Mouse (Mus musculus): ENCODE measurements around the gene Treml1.
"Not testable (repeated sequence)": the region's sequence is repeated elsewhere in the genome, so short reads cannot be mapped to it uniquely, and the experiment has no call there.

The Treml1 gene

DNA sequence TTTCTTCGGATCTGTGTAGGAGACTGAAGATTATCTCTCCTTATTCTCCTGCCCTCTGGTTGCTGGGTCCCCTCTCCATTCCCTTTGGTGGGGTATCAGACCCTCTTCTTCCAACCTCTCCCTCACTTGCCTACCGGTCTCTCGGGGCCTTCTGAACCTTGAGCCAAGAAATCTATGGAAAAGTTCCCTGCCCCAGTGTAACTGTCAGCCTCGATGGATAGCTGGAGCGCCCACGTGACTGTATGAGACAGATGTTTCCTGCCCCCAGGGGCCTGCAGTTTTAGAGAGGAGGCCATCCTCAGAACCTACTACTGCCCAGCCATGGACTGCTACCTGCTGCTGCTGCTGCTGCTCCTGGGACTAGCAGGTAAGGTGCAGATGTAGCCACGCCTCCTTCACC is at the start of gene Treml1:
TSS of gene Treml1 (plus strand) at position 301 of the 400 bp plus-strand sequence.
- DNase-seq (ENCODE audit: low read depth): no peak

DNA sequence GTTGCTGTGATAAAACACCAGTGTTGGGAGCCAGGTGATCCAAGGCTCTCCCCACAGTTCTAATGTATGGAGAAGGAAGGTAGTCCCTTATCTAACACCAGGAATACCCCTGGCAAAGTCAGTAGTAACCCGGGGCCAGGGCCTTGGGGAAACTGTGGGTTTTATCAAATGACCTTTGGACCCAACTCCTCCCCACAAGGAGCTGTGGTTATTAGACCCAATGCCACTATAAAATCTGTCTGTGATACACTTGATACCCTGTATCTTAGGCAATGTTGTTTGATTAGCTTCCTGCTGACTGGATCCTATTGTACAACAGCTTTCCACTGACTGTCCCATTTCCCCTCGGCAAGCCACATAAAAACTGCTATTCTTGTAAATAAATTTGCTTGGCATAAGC is 47.6 kb upstream of the Treml1 start:
- DNase-seq (ENCODE audit: low read depth): no peak

DNA sequence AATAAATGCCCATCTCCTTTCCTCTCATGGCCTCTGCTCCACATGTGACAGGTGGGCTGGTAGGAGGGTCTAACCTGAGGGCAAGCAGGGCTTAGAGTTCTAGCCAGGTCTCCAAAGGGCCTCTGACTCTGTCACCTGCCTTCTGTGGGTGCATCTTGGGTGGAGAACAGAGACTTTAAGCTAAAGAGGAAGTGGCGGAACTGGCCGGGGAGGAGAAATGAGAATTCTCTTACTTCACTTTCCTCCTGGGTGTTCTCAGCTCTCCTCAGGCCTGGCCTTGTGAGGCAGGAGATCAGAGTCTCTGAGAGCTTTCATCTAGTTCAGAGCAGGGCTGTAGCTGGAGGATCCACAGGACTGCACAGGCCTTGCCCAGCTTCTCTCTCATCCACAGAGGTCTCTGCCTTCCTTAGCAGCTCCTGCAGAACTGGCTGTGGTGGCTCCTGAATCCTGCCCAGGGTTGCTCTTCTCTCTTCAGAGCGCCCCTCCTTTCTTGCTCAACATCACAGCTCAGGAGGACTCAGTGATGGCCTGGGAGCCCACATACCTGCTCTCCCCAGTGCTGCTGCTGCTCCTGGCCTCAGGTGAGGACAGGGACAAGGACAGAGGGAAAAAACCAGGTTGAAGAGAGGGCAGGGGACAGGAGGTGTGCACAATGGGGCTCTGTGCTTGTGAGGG is 43.7 kb upstream of the Treml1 start, which contains the start of gene B430306N03Rik:
TSS of gene B430306N03Rik (plus strand) at position 237 of the 675 bp plus-strand sequence.
- DNase-seq (ENCODE audit: low read depth): not testable (repeated sequence)

GRCm38 (mm10) chr17:48318686-48319085 is 41.0 kb upstream of the Treml1 start:
- no peak for DNase-seq (ENCODE audit: low read depth)

- DNase-seq (ENCODE audit: low read depth): no peak
These were observed 38.4 kb upstream of the Treml1 start for GRCm38 (mm10) chr17:48321279-48321678.

DNA sequence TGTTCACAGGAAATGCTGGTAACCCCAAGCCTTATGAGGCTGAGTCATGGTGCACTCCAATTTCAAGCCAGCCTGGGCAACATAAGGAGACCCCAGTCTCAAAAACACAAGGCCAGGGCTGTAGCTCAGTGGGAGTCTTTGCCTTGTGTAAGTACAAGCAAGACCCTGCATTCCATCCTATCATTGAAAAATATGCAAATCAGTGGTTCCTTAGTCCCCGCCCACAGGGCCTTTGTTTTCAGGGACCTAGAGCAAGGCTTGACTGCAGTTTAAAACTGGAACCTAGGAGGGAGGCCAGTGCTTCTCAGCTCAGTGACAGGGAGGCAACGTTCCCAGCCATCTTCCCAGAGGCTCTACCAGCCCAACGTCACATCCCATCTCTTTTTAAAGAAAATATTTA is 36.5 kb upstream of the Treml1 start:
- DNase-seq (ENCODE audit: low read depth): no peak

DNA sequence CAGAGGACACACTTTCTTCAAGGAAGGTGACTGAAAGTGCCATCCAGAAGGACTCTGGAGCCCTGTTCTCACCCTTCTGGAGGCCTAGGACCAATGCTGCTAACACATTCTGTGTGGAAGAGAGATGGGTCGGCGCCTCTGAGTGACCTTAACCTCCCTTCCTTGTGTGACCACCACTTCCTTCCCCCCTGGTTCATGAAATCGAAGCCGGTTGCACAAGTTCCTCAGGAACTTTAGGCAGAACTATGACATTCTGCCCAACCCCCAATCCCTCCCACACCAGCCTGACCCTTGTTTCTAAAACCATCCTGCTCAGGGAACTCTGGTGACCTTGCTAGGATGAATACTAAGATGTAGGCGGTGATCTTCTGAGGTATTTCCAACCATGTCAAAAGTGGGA is 35.5 kb upstream of the Treml1 start:
- no peak for DNase-seq (ENCODE audit: low read depth)

DNA sequence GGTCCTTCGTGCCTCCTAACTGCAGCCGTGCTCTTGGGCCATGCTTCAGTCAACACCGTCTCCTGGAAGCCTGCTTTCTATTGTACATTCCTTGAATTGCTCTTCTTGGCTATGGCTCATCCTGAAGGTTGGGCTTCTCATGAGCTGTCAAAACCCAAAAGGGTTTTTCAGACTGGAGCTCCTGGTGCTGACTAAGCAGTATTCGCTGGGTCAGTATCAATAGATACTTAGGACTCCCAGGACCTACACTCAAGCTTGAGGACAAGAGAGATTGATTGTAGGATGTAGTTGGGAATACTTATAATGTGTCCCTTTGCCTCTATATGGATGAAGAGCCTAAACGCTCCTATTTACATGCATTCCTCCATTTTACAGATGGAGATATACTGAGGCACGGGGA is 34.6 kb upstream of the Treml1 start:
- DNase-seq (ENCODE audit: low read depth): no peak

- no peak for DNase-seq (ENCODE audit: low read depth)
These were observed 34.1 kb upstream of the Treml1 start for GRCm38 (mm10) chr17:48325638-48326037.

GRCm38 (mm10) chr17:48326656-48327055 is 33.1 kb upstream of the Treml1 start:
- DNase-seq (ENCODE audit: low read depth): no peak

DNA sequence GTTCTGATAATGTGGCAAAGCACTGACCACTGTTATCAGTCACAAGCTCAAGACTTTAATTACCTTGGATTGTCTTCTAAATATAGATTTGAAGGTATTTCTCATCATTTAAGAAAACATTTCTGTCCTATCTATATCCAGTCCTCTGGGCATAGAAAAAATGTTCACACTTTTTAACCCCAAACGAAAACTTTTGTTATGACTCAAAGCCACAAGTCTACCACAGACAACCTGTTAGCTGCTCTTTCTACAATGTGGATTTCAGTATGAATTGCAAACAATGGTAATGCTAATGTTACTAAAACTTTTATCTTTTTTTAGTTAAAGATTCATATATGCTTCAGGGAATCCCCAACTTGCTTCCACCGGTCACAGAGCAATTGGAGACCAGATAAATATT is 27.2 kb upstream of the Treml1 start:
- DNase-seq (ENCODE audit: low read depth): no peak

DNA sequence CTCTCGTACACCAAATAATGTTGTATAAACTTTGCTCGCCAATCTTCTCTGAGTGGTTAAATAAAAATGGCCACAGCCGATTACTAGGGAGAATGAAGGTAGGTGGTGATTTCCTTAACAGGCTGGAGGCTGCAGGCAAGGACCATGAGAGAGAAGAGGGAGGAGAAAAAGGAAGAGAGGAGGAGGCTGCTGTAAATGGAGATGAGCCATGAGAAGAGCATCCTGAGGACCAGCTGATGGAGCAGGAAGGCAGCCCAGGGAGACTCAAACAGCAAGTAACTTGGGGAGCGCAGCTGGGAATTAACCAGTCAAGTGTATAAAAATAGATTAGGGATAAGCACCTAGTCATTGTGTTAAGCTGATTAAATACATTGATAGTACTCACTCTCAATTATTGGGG is 25.5 kb upstream of the Treml1 start:
- DNase-seq (ENCODE audit: low read depth): no peak

GRCm38 (mm10) chr17:48336857-48337256 is 22.9 kb upstream of the Treml1 start:
- peak; percentile 20 for DNase-seq (ENCODE audit: low read depth)

DNA sequence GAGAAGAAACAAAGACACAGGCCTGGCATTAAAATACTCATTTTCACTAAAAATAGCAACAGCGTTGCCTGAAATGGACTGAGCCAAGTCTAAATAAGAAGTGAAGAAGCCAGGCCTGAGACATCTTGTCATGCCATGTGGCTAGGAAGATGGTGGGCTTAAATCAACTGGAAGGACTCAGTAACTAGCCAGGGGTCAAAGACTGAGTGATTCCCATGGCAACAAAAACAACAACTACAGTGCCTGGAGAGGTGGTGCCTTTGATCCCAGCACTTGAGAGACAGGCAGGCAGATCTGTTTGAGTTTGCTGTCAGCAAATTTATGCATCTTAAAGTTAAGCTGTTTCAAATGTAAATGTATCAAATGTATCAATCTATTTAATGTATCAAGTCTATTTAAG is 19.4 kb upstream of the Treml1 start:
- no peak for DNase-seq (ENCODE audit: low read depth)

DNA sequence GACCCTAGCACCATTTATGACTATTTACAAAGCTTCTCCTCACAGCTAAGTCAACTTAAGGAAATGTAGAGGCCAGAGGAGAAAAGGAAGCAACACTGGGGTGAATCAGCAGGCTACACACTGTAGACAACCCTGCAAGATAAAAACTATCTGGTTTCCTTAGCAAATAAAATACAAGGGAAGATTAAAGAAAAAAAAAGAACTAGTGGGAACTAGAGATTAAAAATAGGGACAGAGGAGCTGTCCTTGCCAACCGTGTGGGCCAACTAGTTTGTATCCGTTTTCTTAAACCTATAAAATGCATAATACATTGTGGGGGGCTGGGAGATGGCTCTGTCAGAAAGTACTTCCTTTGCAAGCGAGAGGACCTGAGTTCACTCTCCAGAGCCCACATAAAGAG is 17.8 kb upstream of the Treml1 start:
- DNase-seq (ENCODE audit: low read depth): no peak

GRCm38 (mm10) chr17:48343065-48343464 is 16.7 kb upstream of the Treml1 start:
- DNase-seq (ENCODE audit: low read depth): no peak

DNA sequence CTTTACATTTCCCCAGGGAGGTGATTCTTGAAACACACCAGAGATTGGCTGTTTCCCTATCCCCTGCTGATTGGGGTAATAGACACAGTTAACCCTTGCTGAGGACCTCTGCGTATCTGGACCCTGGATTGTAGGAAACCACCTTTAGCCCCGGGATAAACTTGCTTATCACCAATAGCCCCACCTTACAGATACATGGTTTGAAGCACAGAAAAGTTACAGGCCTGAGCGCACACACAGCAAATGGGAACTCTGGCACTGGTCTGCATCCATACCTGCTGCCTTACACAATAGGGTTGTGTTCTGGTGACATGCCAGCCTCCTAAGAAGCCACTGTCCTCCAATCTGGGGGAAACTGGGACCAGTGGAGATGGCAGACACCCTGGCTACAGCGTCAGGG is 13.9 kb upstream of the Treml1 start:
- no peak for DNase-seq (ENCODE audit: low read depth)

- peak; percentile 18 for DNase-seq (ENCODE audit: low read depth)
These were observed 13.5 kb upstream of the Treml1 start, which contains the start of gene Trem2 for GRCm38 (mm10) chr17:48346231-48346630. TSS of gene Trem2 (plus strand) at chr17:48346401.

DNA sequence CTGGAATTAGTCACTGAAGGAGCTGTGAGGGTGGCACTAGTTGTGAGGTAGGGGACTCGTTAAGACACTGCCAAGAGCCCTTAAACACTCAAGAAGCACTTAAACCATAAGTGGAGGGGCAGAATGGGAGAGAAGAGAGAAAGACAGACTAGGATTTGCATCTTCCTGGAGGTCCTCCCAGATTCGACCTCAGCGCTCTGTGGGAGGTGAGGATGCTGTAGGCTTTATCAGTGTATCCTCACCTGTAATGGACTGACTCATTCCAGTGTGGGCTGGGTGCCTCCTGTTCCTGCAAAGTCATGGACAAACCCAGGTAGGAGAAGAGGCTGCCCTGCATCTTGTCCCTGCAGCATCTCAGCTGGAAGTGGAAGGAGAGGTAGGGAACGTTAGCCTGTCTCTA is 12.9 kb upstream of the Treml1 start:
- no peak for DNase-seq (ENCODE audit: low read depth)

- no peak for DNase-seq (ENCODE audit: low read depth)
These were observed 12.4 kb upstream of the Treml1 start for GRCm38 (mm10) chr17:48347287-48347686.

GRCm38 (mm10) chr17:48350681-48351193 is 9.0 kb upstream of the Treml1 start:
- no peak for DNase-seq (ENCODE audit: low read depth)

DNA sequence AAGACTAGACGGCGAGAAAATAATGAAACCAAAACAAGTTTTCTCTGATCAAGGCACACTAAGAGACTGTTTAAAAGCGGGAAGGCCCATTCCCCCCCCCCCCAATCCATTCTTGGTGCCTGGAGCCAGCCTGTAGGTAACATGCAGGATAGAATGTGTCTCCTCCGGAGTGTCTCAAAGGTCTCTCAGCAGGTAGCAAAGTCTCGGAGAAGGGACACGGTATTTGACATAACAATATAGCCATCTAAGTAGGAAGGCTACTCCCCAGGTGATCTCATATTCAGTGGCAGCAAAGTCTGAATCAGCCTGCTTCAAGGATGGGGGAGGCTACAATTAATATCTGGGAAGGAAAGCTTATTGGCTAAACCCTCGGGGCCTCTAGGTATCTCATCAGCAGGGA is 6.7 kb upstream of the Treml1 start:
- DNase-seq (ENCODE audit: low read depth): not testable (repeated sequence)

DNA sequence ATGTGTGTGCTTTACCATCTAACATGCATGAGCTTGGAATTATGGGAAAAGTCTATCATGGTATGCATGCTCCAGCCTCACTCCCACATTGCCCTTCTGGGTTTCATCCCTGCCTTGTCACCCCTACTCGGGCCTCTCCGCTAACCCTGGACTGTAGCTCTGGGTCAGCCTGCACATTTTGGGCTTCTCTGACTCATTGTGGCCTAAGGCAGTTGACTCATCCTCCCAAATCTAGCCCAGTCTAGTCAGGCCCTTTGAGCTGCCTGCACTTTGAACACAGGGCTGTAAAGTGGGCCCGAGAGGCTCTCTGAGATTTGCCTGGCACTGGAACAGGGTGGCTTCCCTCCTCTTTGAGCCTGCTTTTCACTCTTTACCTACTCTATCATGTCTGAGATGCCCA is 3.9 kb upstream of the Treml1 start:
- DNase-seq (ENCODE audit: low read depth): peak; percentile 28

DNA sequence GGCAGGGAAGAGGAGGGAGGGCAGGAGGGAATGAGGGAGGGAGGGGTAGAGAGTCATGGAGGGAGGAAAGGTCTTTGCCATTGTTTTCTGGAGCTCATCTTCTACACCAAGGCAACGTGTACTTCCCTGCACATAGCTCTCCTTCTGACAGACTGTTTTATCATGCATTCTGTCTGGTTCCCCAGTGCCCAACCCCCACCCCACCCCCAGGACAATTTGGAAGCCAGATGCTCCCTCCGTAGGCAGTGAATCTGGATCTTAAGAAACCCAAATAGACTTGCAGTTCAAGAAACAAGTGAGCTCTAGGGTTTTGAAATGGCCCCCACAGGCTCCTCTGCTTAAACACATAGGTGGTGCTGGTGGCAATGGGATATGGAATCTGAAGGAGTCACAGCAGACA is 1.8 kb upstream of the Treml1 start:
- no peak for DNase-seq (ENCODE audit: low read depth)

Data from fibroblast of lung, adult 2 months (primary cell).